Mouse (Mus musculus) erythroblast, embryonic 14.5 days (primary cell): ENCODE results near the gene G430095P16Rik. TPM values are rescaled to one million over a fixed set of nuclear protein-coding genes. Genes with fewer than 3 reads are reported as not detected.

Experiments used
- H3K27me3 ChIP-seq: 2 replicates; pipeline ENCODE4 v1.6.1; 2012; ENCODE audit warnings: inconsistent platforms; ENCODE audit not compliant: control insufficient read depth
- H3K36me3 ChIP-seq: 2 replicates; pipeline ENCODE4 v1.6.1; 2012; ENCODE audit warnings: mild to moderate bottlenecking, inconsistent platforms; ENCODE audit not compliant: control insufficient read depth
- H3K4me1 ChIP-seq: 2 replicates; pipeline ENCODE4 v1.6.1; 2012; ENCODE audit warnings: inconsistent platforms; ENCODE audit not compliant: control insufficient read depth
- H3K4me3 ChIP-seq: replicated peaks from 2 replicates; pipeline ENCODE3; 2012; ENCODE audit warnings: moderate library complexity, mild to moderate bottlenecking, inconsistent platforms
- H3K9me3 ChIP-seq: 2 replicates; pipeline ENCODE4 v1.6.1; 2012; ENCODE audit warnings: low read length, inconsistent platforms, mixed read lengths; ENCODE audit not compliant: control insufficient read depth
- GATA1 ChIP-seq: IDR thresholded peaks from 2 replicates; pipeline ENCODE4 v1.6.1; 2012; ENCODE audit warnings: low read length, inconsistent platforms, mixed read lengths
- TAL1 ChIP-seq: IDR thresholded peaks from 3 replicates; pipeline ENCODE4 v1.6.1; 2012; ENCODE audit warnings: low read length, inconsistent platforms, mixed read lengths
- polyA plus RNA-seq: library from polyadenylated mRNA; stranded (reverse); fragments of >175 nt; gene quantifications from 2 replicates; pipeline ENCODE4 v1.2.3, GENCODE M21; 2012

G430095P16Rik gene
- polyA plus RNA-seq, 1 experiment: 11.9 TPM

DNA sequence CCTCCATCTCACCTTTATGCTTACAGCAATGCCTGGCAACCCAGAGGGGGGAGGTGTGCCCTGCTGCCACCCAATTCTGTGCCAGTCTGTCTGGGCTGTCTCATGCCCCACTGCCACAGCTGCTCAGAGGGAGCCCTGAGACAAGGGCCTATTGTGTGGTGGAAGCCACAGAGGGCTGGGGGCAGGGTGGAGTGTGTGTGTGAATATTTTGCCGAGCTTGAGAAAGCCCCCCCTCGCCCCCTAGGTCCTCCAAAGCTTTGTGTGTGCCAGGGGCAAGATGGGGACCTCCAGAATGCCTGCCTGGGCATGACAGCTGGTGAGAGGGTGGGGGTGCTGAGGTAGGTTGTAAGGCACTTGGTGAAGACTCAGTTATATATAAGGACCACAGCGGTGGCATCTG is 5.7 kb downstream of the G430095P16Rik start:
- Histone ChIP-seq H3K9me3 (peaks cover 3% of the 10 kb centered on the region), H3K36me3 (peaks cover 81% of the 10 kb centered on the region), H3K4me1 (peaks cover 100% of the 10 kb centered on the region), H3K4me3 (no peak overlapping the region), H3K27me3 (no peaks in the 10 kb centered on the region; the same call in 1 of the 2 replicates)
- TF ChIP-seq GATA1: no peak
- TF ChIP-seq TAL1: no peak

GRCm38 (mm10) chr8:84729921-84730362 is 7.1 kb downstream of the G430095P16Rik start:
- peaks cover 3% of the 10 kb centered on the region for H3K9me3 ChIP-seq
- H3K4me3 ChIP-seq: peak overlapping the region; percentile 63
- H3K36me3 ChIP-seq: peaks cover 67% of the 10 kb centered on the region
- H3K27me3 ChIP-seq: no peaks in the 10 kb centered on the region; the same call in 1 of the 2 replicates
- TF ChIP-seq GATA1: no peak
- no peak for TF ChIP-seq TAL1
- H3K4me1 ChIP-seq: peaks cover 100% of the 10 kb centered on the region

- TF ChIP-seq GATA1 (peak; percentile 95), TAL1 (peak; percentile 96)
- H3K27me3 ChIP-seq: no peaks in the 10 kb centered on the region; the same call in 1 of the 2 replicates
- peaks cover 97% of the 10 kb centered on the region for H3K4me1 ChIP-seq
- peaks cover 3% of the 10 kb centered on the region for H3K9me3 ChIP-seq
- H3K4me3 ChIP-seq: peak overlapping the region; percentile 63
- peaks cover 59% of the 10 kb centered on the region for H3K36me3 ChIP-seq
These were observed 7.9 kb downstream of the G430095P16Rik start for GRCm38 (mm10) chr8:84730541-84731370.

- Histone ChIP-seq H3K36me3 (peaks cover 51% of the 10 kb centered on the region), H3K27me3 (no peaks in the 10 kb centered on the region; the same call in 1 of the 2 replicates), H3K4me3 (peak overlapping the region; percentile 63), H3K9me3 (peaks cover 3% of the 10 kb centered on the region), H3K4me1 (peaks cover 96% of the 10 kb centered on the region)
- no peak for TF ChIP-seq TAL1
- no peak for TF ChIP-seq GATA1
These were observed 8.8 kb downstream of the G430095P16Rik start for GRCm38 (mm10) chr8:84731371-84732177.

- H3K36me3 ChIP-seq: peaks cover 41% of the 10 kb centered on the region
- H3K9me3 ChIP-seq: peaks cover 3% of the 10 kb centered on the region
- peaks cover 96% of the 10 kb centered on the region for H3K4me1 ChIP-seq
- TF ChIP-seq GATA1 (no peak), TAL1 (no peak)
- H3K4me3 ChIP-seq: no peak overlapping the region
- H3K27me3 ChIP-seq: no peaks in the 10 kb centered on the region; the same call in 1 of the 2 replicates
These were observed 9.7 kb downstream of the G430095P16Rik start for GRCm38 (mm10) chr8:84732545-84732944.

DNA sequence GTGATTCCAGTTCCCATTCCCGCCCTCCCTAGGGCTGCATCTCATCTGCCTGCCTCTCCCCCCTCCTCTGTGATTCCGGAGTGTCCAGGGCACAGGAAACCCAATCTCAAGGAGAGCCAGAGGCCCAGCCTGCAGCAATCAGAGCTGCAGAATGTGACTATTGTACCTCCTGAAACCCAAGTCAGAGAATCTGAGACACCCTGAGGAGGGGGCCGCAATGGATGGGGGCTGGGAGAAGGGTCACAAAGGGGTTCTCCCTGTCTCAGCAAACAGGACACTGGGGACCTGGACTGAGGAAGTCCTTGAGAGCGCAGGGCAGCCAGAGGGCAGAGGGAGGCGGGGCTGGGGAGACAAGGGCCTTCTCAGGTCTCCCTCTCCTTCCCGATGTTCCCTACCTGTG is 10.2 kb downstream of the G430095P16Rik start:
- no peak for TF ChIP-seq GATA1
- no peak for TF ChIP-seq TAL1
- peaks cover 37% of the 10 kb centered on the region for H3K36me3 ChIP-seq
- no peak overlapping the region for H3K4me3 ChIP-seq
- H3K27me3 ChIP-seq: peaks cover 3% of the 10 kb centered on the region; the same call in 1 of the 2 replicates
- peaks cover 96% of the 10 kb centered on the region for H3K4me1 ChIP-seq
- H3K9me3 ChIP-seq: peaks cover 3% of the 10 kb centered on the region

GRCm38 (mm10) chr8:84733959-84734358 is 11.2 kb downstream of the G430095P16Rik start:
- peaks cover 28% of the 10 kb centered on the region for H3K36me3 ChIP-seq
- peaks cover 3% of the 10 kb centered on the region for H3K9me3 ChIP-seq
- peaks cover 96% of the 10 kb centered on the region for H3K4me1 ChIP-seq
- TF ChIP-seq TAL1 (no peak), GATA1 (no peak)
- H3K4me3 ChIP-seq: no peak overlapping the region
- H3K27me3 ChIP-seq: peaks cover 11% of the 10 kb centered on the region

DNA sequence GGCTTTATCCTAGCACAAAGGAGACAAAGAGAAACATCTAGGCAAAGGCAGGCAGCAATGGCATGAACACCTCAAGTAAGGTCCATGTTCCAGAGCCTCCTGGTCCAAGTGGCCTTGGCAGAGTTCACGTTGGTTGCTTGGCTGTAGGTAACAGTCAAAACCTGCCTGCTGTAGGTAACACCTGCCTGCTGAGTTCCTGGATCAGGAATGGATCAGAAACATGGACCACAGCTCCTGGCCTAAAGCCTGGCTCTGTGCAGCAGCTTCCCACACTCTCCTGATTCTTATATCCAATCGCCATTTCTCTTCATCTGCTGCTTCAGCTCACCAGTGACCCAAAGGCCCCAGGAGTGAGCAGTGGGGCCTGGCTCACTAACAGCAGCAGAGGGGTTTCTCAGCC is 11.9 kb downstream of the G430095P16Rik start:
- Histone ChIP-seq H3K27me3 (peaks cover 15% of the 10 kb centered on the region), H3K4me1 (peaks cover 93% of the 10 kb centered on the region), H3K9me3 (peaks cover 3% of the 10 kb centered on the region), H3K36me3 (peaks cover 23% of the 10 kb centered on the region), H3K4me3 (no peak overlapping the region)
- TF ChIP-seq TAL1: no peak
- no peak for TF ChIP-seq GATA1

DNA sequence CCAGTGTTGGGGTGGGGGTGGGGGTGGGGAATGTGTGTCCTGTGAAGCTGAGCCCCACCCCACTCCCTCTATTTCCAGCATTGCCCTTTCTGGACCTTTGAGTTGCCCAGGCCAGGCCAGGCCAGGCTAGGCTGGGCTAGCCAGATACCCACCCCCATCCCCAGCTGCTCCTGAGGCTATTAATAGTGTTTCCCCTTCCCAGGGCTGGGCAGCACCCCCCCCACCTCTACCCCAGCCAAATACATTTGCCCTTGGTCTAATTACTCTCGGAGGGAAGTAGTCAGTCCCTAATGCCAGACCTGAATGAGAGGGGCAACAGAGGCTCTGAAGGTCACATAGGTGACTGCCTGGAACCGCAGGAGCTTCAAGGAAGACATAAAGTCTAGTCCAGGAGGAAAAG is 12.8 kb downstream of the G430095P16Rik start:
- peaks cover 84% of the 10 kb centered on the region for H3K4me1 ChIP-seq
- TF ChIP-seq GATA1: no peak
- TF ChIP-seq TAL1: no peak

More for the DNA sequence above, 12.8 kb downstream of the G430095P16Rik start:
- Histone ChIP-seq H3K36me3 (peaks cover 14% of the 10 kb centered on the region), H3K4me3 (no peak overlapping the region), H3K9me3 (no peaks in the 10 kb centered on the region), H3K27me3 (peaks cover 17% of the 10 kb centered on the region)
